Mouse (Mus musculus): ENCODE measurements around the gene Trappc6b. TPM values are rescaled to one million over a fixed set of nuclear protein-coding genes. Genes with fewer than 3 reads are reported as not detected.

Trappc6b gene
- polyA plus RNA-seq (2015; fragmentation: Nextera tagmentation; extraction: Ambion mirVana), result 153 and 164 TPM in 2 replicates

- Histone ChIP-seq H3K36me3 (ENCODE audit: control insufficient read depth, insufficient read depth) (peaks cover 2% of the 10 kb centered on the region; the same call in 1 of the 2 replicates), H3K4me3 (replicated peaks; ENCODE audit: low read length) (peak within 1 kb of the TSS; percentile 87), H3K4me1 (replicated peaks; ENCODE audit: control insufficient read depth, insufficient read depth, low read length) (peaks cover 25% of the 10 kb centered on the region), H3K9ac (replicated peaks; ENCODE audit: low read depth, low read length) (peak within 1 kb of the TSS; percentile 94), H3K9me3 (ENCODE audit: control insufficient read depth, low read length) (no peaks in the 10 kb centered on the region), H3K27me3 (replicated peaks; ENCODE audit: control insufficient read depth, insufficient read depth, low read length) (no peaks in the 10 kb centered on the region), H3K4me2 (ENCODE audit: low read length) (peak within 1 kb of the TSS; percentile 79), H3K27ac (ENCODE audit: low read length) (peak within 1 kb of the TSS; percentile 95)
- 2% methylated on average over 49 of the region's 49 CpGs for WGBS
- ATAC-seq, result peak; percentile 98
Measured at GRCm38 (mm10) chr12:59060993-59061595, at the start of gene Trappc6b. Gene Trappc6b, minus strand, starts transcription at chr12:59061472.

DNA sequence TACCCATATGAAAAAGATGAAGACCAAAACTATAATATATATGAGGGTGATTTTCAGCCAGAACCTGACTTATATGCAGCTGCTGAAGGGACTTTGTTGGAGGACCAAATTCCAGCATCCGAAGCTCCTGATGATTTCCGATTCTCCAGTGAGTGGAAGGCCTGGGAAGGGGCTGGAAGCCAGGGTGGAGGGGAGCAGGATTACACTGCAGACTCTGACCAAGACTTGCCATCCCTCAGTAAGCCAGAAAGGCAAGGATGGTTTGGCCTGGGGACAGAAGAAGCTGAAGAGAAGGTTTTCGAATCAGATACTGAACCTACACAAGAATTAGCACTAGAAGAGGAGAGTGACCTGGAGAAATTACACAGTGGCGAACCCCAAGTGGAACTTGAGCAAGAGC is 46.7 kb upstream of the Trappc6b start:
- Histone ChIP-seq H3K27ac (ENCODE audit: low read length) (no peak overlapping the region), H3K9me3 (ENCODE audit: control insufficient read depth, low read length) (no peaks in the 10 kb centered on the region), H3K36me3 (ENCODE audit: control insufficient read depth, insufficient read depth) (no peaks in the 10 kb centered on the region), H3K27me3 (replicated peaks; ENCODE audit: control insufficient read depth, insufficient read depth, low read length) (no peaks in the 10 kb centered on the region), H3K4me1 (replicated peaks; ENCODE audit: control insufficient read depth, insufficient read depth, low read length) (no peaks in the 10 kb centered on the region), H3K4me2 (ENCODE audit: low read length) (no peak overlapping the region), H3K9ac (replicated peaks; ENCODE audit: low read depth, low read length) (no peak overlapping the region), H3K4me3 (replicated peaks; ENCODE audit: low read length) (no peak overlapping the region)
- 89% methylated on average over 4 of the region's 4 CpGs for WGBS
- ATAC-seq, result no peak

DNA sequence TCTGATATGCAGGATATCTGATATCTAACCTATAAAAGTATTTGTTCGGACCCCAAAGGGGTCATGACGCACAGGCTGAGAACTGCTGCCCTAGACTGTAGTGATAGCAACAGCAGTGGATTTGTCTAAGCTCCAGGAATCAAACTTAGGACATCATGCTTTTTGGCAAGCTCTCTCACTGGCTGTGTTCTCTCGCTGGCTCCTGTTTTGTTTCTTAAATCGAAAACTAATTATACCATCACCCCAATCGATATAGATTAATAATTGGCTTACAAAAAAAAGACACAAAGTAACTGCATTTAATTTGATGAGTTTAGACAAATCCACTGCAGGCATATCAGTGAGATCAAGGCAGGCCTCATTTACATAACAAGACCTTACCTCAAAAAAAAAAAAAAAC is 45.2 kb upstream of the Trappc6b start:
- Histone ChIP-seq H3K4me3 (replicated peaks; ENCODE audit: low read length) (no peak overlapping the region), H3K9me3 (ENCODE audit: control insufficient read depth, low read length) (no peaks in the 10 kb centered on the region), H3K27ac (ENCODE audit: low read length) (no peak overlapping the region), H3K36me3 (ENCODE audit: control insufficient read depth, insufficient read depth) (no peaks in the 10 kb centered on the region), H3K4me1 (replicated peaks; ENCODE audit: control insufficient read depth, insufficient read depth, low read length) (no peaks in the 10 kb centered on the region), H3K27me3 (replicated peaks; ENCODE audit: control insufficient read depth, insufficient read depth, low read length) (no peaks in the 10 kb centered on the region), H3K4me2 (ENCODE audit: low read length) (no peak overlapping the region), H3K9ac (replicated peaks; ENCODE audit: low read depth, low read length) (no peak overlapping the region)
- 74% methylated on average over 5 of the region's 5 CpGs for WGBS
- ATAC-seq, result no peak

- Histone ChIP-seq H3K4me3 (replicated peaks; ENCODE audit: low read length) (no peak overlapping the region), H3K36me3 (ENCODE audit: control insufficient read depth, insufficient read depth) (no peaks in the 10 kb centered on the region), H3K27me3 (replicated peaks; ENCODE audit: control insufficient read depth, insufficient read depth, low read length) (no peaks in the 10 kb centered on the region), H3K27ac (ENCODE audit: low read length) (no peak overlapping the region), H3K9me3 (ENCODE audit: control insufficient read depth, low read length) (no peaks in the 10 kb centered on the region), H3K4me2 (ENCODE audit: low read length) (no peak overlapping the region), H3K4me1 (replicated peaks; ENCODE audit: control insufficient read depth, insufficient read depth, low read length) (no peaks in the 10 kb centered on the region), H3K9ac (replicated peaks; ENCODE audit: low read depth, low read length) (no peak overlapping the region)
- 92% methylated on average over 6 of the region's 6 CpGs for WGBS
- ATAC-seq, result no peak
Measured at GRCm38 (mm10) chr12:59105914-59106313, 44.6 kb upstream of the Trappc6b start.

GRCm38 (mm10) chr12:59104771-59105170 is 43.5 kb upstream of the Trappc6b start:
- no peak overlapping the region for H3K4me2 ChIP-seq (ENCODE audit: low read length)
- H3K9ac ChIP-seq (replicated peaks; ENCODE audit: low read depth, low read length), result no peak overlapping the region
- H3K27me3 ChIP-seq (replicated peaks; ENCODE audit: control insufficient read depth, insufficient read depth, low read length), result no peaks in the 10 kb centered on the region
- H3K9me3 ChIP-seq (ENCODE audit: control insufficient read depth, low read length), result no peaks in the 10 kb centered on the region
- H3K27ac ChIP-seq (ENCODE audit: low read length), result no peak overlapping the region
- no peaks in the 10 kb centered on the region for H3K4me1 ChIP-seq (replicated peaks; ENCODE audit: control insufficient read depth, insufficient read depth, low read length)
- no peak overlapping the region for H3K4me3 ChIP-seq (replicated peaks; ENCODE audit: low read length)
- no peaks in the 10 kb centered on the region for H3K36me3 ChIP-seq (ENCODE audit: control insufficient read depth, insufficient read depth)
- no peak for ATAC-seq
- 63% methylated on average over 5 of the region's 5 CpGs for WGBS

DNA sequence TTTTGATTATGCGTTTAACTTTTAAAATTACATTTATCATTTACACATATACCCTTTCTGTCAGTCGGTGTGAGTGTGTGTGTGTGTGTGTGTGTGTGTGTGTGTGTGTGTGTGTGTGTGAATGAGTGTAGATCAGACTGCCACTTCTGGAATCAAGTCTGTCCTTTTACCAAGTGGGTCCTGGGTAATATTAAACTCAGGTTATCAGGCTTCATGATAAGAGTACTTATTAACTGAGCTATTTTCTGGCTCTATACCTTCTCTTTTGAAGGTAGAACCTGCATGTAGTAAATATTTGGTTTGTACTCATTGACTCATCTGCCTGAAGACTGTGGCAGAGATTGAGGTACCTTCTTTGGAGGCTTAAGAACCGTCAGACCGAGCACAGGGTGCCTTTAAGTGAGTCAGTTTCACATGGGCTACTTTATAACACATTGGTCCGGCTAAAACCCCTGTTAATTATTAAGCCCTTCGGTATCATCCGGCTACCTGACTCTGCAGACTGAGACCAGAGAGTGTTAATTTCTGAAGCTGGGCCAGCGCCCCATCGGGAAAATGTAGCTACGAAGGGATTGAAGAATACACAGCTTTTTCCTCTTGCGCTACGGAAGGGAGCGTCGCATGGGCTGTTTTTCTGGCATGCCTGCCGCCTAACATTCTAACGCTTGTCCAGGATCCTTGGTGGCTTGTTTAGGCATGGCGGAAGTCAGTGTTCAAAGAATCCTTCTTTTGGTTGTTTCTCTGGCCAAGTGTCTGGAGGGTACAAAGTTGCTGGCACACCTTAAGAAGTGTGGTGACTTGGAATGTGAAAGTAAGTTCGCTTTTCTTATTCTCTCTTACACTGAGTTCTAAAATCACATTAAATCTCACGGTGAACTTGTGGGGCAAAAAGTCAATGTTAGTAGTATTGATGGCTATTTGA is 34.1 kb upstream of the Trappc6b start, which contains the start of gene Mia2:
Mia2 (plus strand) TSS at position 696 of the 922 bp plus-strand sequence.
- no peaks in the 10 kb centered on the region for H3K36me3 ChIP-seq (ENCODE audit: control insufficient read depth, insufficient read depth)
- no peaks in the 10 kb centered on the region for H3K27me3 ChIP-seq (replicated peaks; ENCODE audit: control insufficient read depth, insufficient read depth, low read length)
- H3K4me3 ChIP-seq (replicated peaks; ENCODE audit: low read length), result no peak within 1 kb of the TSS
- WGBS, result 86% methylated on average over 19 of the region's 19 CpGs
- H3K27ac ChIP-seq (ENCODE audit: low read length), result no peak within 1 kb of the TSS
- no peaks in the 10 kb centered on the region for H3K4me1 ChIP-seq (replicated peaks; ENCODE audit: control insufficient read depth, insufficient read depth, low read length)
- no peaks in the 10 kb centered on the region for H3K9me3 ChIP-seq (ENCODE audit: control insufficient read depth, low read length)
- no peak within 1 kb of the TSS for H3K9ac ChIP-seq (replicated peaks; ENCODE audit: low read depth, low read length)
- no peak for ATAC-seq
- H3K4me2 ChIP-seq (ENCODE audit: low read length), result no peak within 1 kb of the TSS

DNA sequence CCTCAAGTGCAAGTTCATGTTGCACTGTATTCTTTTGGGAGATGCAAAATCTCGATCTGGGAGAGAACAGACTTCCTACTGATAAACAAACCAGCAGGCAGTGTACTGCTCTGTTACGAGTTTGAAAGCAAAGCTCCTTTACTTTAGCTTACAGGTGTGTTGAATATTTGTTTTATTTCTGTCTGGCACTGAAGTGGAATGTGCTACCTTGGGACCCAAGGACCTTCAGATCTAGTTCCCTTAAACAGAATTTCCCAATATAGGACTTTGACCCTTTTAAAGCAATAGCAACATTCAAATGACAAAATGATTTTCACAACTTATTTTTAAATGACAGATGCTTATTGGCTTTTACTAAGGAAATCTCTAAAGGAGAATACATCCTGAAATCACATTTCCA is 32.3 kb upstream of the Trappc6b start:
- H3K4me3 ChIP-seq (replicated peaks; ENCODE audit: low read length), result no peak overlapping the region
- H3K4me2 ChIP-seq (ENCODE audit: low read length), result no peak overlapping the region
- no peak overlapping the region for H3K9ac ChIP-seq (replicated peaks; ENCODE audit: low read depth, low read length)
- no peaks in the 10 kb centered on the region for H3K27me3 ChIP-seq (replicated peaks; ENCODE audit: control insufficient read depth, insufficient read depth, low read length)
- WGBS, result 65% methylated on average over 2 of the region's 2 CpGs
- no peak overlapping the region for H3K27ac ChIP-seq (ENCODE audit: low read length)
- no peaks in the 10 kb centered on the region for H3K4me1 ChIP-seq (replicated peaks; ENCODE audit: control insufficient read depth, insufficient read depth, low read length)
- H3K9me3 ChIP-seq (ENCODE audit: control insufficient read depth, low read length), result no peaks in the 10 kb centered on the region
- H3K36me3 ChIP-seq (ENCODE audit: control insufficient read depth, insufficient read depth), result no peaks in the 10 kb centered on the region
- ATAC-seq, result no peak

DNA sequence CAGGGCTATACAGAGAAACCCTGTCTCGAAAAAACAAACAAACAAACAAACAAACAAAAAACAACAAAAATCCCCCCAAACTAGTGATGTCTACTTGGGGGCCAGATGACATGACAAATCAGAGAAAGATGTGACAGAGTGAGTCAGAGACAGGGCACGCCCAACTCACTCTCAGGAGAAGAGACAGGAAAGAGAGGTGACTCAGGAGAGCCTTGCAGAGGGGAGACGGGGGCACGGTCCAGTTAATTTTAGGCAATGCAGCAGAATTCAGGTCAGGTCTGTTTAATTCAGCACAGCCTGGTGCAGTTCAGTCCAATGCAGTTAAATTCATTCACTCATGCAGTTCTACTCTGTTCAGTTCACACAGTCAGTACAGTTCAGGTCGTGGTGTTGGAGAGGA is 24.9 kb upstream of the Trappc6b start:
- no peaks in the 10 kb centered on the region for H3K36me3 ChIP-seq (ENCODE audit: control insufficient read depth, insufficient read depth)
- H3K4me3 ChIP-seq (replicated peaks; ENCODE audit: low read length), result no peak overlapping the region
- H3K9me3 ChIP-seq (ENCODE audit: control insufficient read depth, low read length), result no peaks in the 10 kb centered on the region
- no peaks in the 10 kb centered on the region for H3K4me1 ChIP-seq (replicated peaks; ENCODE audit: control insufficient read depth, insufficient read depth, low read length)
- H3K4me2 ChIP-seq (ENCODE audit: low read length), result no peak overlapping the region
- H3K27ac ChIP-seq (ENCODE audit: low read length), result no peak overlapping the region
- H3K27me3 ChIP-seq (replicated peaks; ENCODE audit: control insufficient read depth, insufficient read depth, low read length), result no peaks in the 10 kb centered on the region
- no peak for ATAC-seq
- 87% methylated on average over 5 of the region's 5 CpGs for WGBS
- H3K9ac ChIP-seq (replicated peaks; ENCODE audit: low read depth, low read length), result no peak overlapping the region

- Histone ChIP-seq H3K9me3 (ENCODE audit: control insufficient read depth, low read length) (no peaks in the 10 kb centered on the region), H3K36me3 (ENCODE audit: control insufficient read depth, insufficient read depth) (no peaks in the 10 kb centered on the region), H3K27ac (ENCODE audit: low read length) (no peak overlapping the region), H3K27me3 (replicated peaks; ENCODE audit: control insufficient read depth, insufficient read depth, low read length) (no peaks in the 10 kb centered on the region), H3K4me2 (ENCODE audit: low read length) (no peak overlapping the region), H3K4me3 (replicated peaks; ENCODE audit: low read length) (no peak overlapping the region), H3K4me1 (replicated peaks; ENCODE audit: control insufficient read depth, insufficient read depth, low read length) (no peaks in the 10 kb centered on the region), H3K9ac (replicated peaks; ENCODE audit: low read depth, low read length) (no peak overlapping the region)
- ATAC-seq, result no peak
- WGBS, result 74% methylated on average over 5 of the region's 5 CpGs
Measured at GRCm38 (mm10) chr12:59084446-59084845, 23.2 kb upstream of the Trappc6b start.
